Mouse (Mus musculus) frontal cortex, postnatal 10 days (tissue): ENCODE measurements around the gene Bend6.

Experiments used
- DNase-seq, 2 experiments: peaks; one replicate each; pipeline ENCODE4 v3.0.0; 2022; ENCODE audit warnings: low spot score in 2 of 2, mixed read lengths in 1 of 2

The Bend6 gene

GRCm38 (mm10) chr1:33813868-33814794 lies 93.5 kb downstream of the Bend6 start, which contains the start of gene Zfp451:
TSS of gene Zfp451 (minus strand) at chr1:33814595.
- peak; percentile 86 to 92 for DNase-seq

DNA sequence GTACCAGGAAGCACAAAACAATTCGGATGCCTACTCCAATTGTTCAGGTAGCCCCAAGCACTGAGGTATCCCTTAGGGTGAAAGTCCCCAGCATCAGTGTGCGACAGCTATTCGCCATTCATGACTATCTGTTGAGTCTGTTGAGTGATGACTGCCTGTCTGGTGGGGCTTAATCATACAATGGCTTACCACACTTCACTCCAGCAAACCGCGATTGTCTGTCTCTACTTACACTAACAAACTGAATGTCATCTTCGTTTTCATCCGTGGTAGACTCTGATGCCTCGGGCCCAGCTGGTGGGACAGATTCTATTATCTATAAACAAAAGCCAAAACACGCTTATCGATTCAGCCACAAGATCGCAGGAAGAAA lies 94.1 kb downstream of the Bend6 start:
- no peak for DNase-seq

- no peak for DNase-seq
Measured at GRCm38 (mm10) chr1:33803323-33803722, 104.3 kb downstream of the Bend6 start.
